Mouse (Mus musculus) forebrain, embryonic 14.5 days (tissue): ENCODE measurements at regions not wholly inside any gene's neighbourhood (a gene's known extent, or its start where the extent isn't known, plus 50 kb on each side); places are given as distances from the start of the nearest gene placed in this dataset.
"Not testable (repeated sequence)": the region's sequence is repeated elsewhere in the genome, so short reads cannot be mapped to it uniquely, and the experiment has no call there.

Experiments
- ATAC-seq: fragments of 200-750 bp; cut with Nextera tagmentation; 2 replicates; pipeline ENCODE4 v1.8.0; 2017; ENCODE audit warnings: mild to moderate bottlenecking, moderate library complexity
- DNase-seq: peaks from one replicate; pipeline ENCODE4 v3.0.0-alpha.2; 2015; ENCODE audit warnings: low spot score
- H3K27ac ChIP-seq: fragments of 300-500 bp; sonication (generic); 2 replicates; pipeline ENCODE4 v1.5.1; 2014; ENCODE audit warnings: low read depth, mild to moderate bottlenecking, control low read depth, low read length, moderate library complexity
- H3K27me3 ChIP-seq: fragments of 300-500 bp; sonication (generic); replicated peaks from 2 replicates; pipeline ENCODE4 v1.6.1; 2014; ENCODE audit warnings: low read length, control low read depth, mixed read lengths; ENCODE audit not compliant: control insufficient read depth, insufficient read depth
- H3K36me3 ChIP-seq: fragments of 300-500 bp; sonication (generic); 2 replicates; pipeline ENCODE4 v1.6.1; 2014; ENCODE audit warnings: low read length, control low read depth; ENCODE audit not compliant: control insufficient read depth, insufficient read depth
- H3K4me1 ChIP-seq: fragments of 300-500 bp; sonication (generic); 2 replicates; pipeline ENCODE4 v1.6.1; 2014; ENCODE audit warnings: antibody characterized with exemption, low read length, control low read depth; ENCODE audit not compliant: control insufficient read depth, insufficient read depth
- H3K4me2 ChIP-seq: fragments of 300-500 bp; sonication (generic); 2 replicates; pipeline ENCODE4 v1.6.1; 2014; ENCODE audit warnings: mild to moderate bottlenecking, control low read depth, low read length
- H3K4me3 ChIP-seq: fragments of 300-500 bp; sonication (generic); 2 replicates; pipeline ENCODE4 v1.5.1; 2014; ENCODE audit warnings: low read depth, low read length, control low read depth
- H3K9ac ChIP-seq: fragments of 300-500 bp; sonication (generic); 2 replicates; pipeline ENCODE4 v1.6.1; 2014; ENCODE audit warnings: mild to moderate bottlenecking, low read length, control low read depth, moderate library complexity
- H3K9me3 ChIP-seq: fragments of 300-500 bp; sonication (generic); replicated peaks from 2 replicates; pipeline ENCODE4 v1.6.1; 2016; ENCODE audit warnings: low read length, control low read depth, mixed read lengths; ENCODE audit not compliant: control insufficient read depth
- WGBS: fragments of 180-500 bp; shearing (Covaris S2); extraction: QIAGEN DNeasy Blood & Tissue Kit; methylation state at CpG from one replicate; pipeline ENCODE4 v1.1.7; 2014; 5-methylcytosine and 5-hydroxymethylcytosine counted together

- DNase-seq (peak; percentile 1), ATAC-seq (no peak)
- Histone ChIP-seq H3K27me3 (no peaks in the 10 kb centered on the region), H3K9me3 (no peaks in the 10 kb centered on the region), H3K4me2 (no peak overlapping the region), H3K4me3 (no peak overlapping the region), H3K9ac (no peak overlapping the region), H3K4me1 (no peaks in the 10 kb centered on the region), H3K36me3 (no peaks in the 10 kb centered on the region), H3K27ac (no peak overlapping the region)
- 81% methylated on average over 1 of the region's 1 CpGs for WGBS
Observed at GRCm38 (mm10) chr1:17450715-17451114, 695.0 kb downstream of the Crisp4 start.

- H3K4me1 ChIP-seq, result no peaks in the 10 kb centered on the region
- no peaks in the 10 kb centered on the region for H3K36me3 ChIP-seq
- H3K4me3 ChIP-seq, result no peak overlapping the region
- no peak for DNase-seq
- no peaks in the 10 kb centered on the region for H3K27me3 ChIP-seq
- H3K27ac ChIP-seq, result no peak overlapping the region
- no peak for ATAC-seq
- H3K4me2 ChIP-seq, result no peak overlapping the region
- H3K9me3 ChIP-seq, result no peaks in the 10 kb centered on the region
- H3K9ac ChIP-seq, result no peak overlapping the region
Observed at GRCm38 (mm10) chr1:17450295-17450694, 695.4 kb downstream of the Crisp4 start.

- Histone ChIP-seq H3K4me1 (no peaks in the 10 kb centered on the region), H3K4me2 (no peak overlapping the region), H3K9me3 (no peaks in the 10 kb centered on the region), H3K4me3 (no peak overlapping the region), H3K36me3 (no peaks in the 10 kb centered on the region), H3K9ac (no peak overlapping the region), H3K27me3 (no peaks in the 10 kb centered on the region), H3K27ac (no peak overlapping the region)
- ATAC-seq (no peak), DNase-seq (no peak)
- 78% methylated on average over 1 of the region's 1 CpGs for WGBS
Observed at GRCm38 (mm10) chr1:17449291-17449690, 696.4 kb downstream of the Crisp4 start.

GRCm38 (mm10) chr1:17434064-17434463, 711.6 kb downstream of the Crisp4 start:
- not testable (repeated sequence) for H3K27me3 ChIP-seq, H3K4me3 ChIP-seq, ATAC-seq, H3K9ac ChIP-seq, H3K27ac ChIP-seq, H3K4me1 ChIP-seq, DNase-seq, H3K9me3 ChIP-seq, H3K4me2 ChIP-seq, H3K36me3 ChIP-seq
- 86% methylated on average over 5 of the region's 5 CpGs for WGBS

GRCm38 (mm10) chr1:17415958-17416357, 729.7 kb downstream of the Crisp4 start:
- Histone ChIP-seq H3K27ac (no peak overlapping the region), H3K9ac (no peak overlapping the region), H3K9me3 (no peaks in the 10 kb centered on the region), H3K4me1 (no peaks in the 10 kb centered on the region), H3K4me3 (no peak overlapping the region), H3K36me3 (no peaks in the 10 kb centered on the region), H3K27me3 (no peaks in the 10 kb centered on the region), H3K4me2 (no peak overlapping the region)
- DNase-seq, result peak; percentile 14
- 3% methylated on average over 3 of the region's 3 CpGs for WGBS
- no peak for ATAC-seq

- H3K4me3 ChIP-seq, result no peak overlapping the region
- no peaks in the 10 kb centered on the region for H3K27me3 ChIP-seq
- H3K27ac ChIP-seq, result no peak overlapping the region
- 90% methylated on average over 9 of the region's 9 CpGs for WGBS
- H3K9ac ChIP-seq, result no peak overlapping the region
- ATAC-seq (no peak), DNase-seq (no peak)
- no peaks in the 10 kb centered on the region for H3K9me3 ChIP-seq
- H3K36me3 ChIP-seq, result no peaks in the 10 kb centered on the region
- H3K4me2 ChIP-seq, result no peak overlapping the region
- H3K4me1 ChIP-seq, result no peaks in the 10 kb centered on the region
Observed at GRCm38 (mm10) chr1:17394893-17395292, 750.8 kb downstream of the Crisp4 start.

- DNase-seq, result no peak
- Histone ChIP-seq H3K4me2 (no peak overlapping the region), H3K36me3 (no peaks in the 10 kb centered on the region), H3K9me3 (no peaks in the 10 kb centered on the region), H3K4me3 (no peak overlapping the region), H3K27ac (no peak overlapping the region), H3K4me1 (no peaks in the 10 kb centered on the region), H3K27me3 (no peaks in the 10 kb centered on the region), H3K9ac (no peak overlapping the region)
- ATAC-seq, result no peak
- 88% methylated on average over 2 of the region's 2 CpGs for WGBS
Observed at GRCm38 (mm10) chr1:17392114-17392819, 753.4 kb downstream of the Crisp4 start.

- H3K4me2 ChIP-seq, result no peak overlapping the region
- H3K4me3 ChIP-seq, result no peak overlapping the region
- no peak overlapping the region for H3K9ac ChIP-seq
- no peaks in the 10 kb centered on the region for H3K4me1 ChIP-seq
- WGBS, result 80% methylated on average over 2 of the region's 2 CpGs
- H3K27me3 ChIP-seq, result no peaks in the 10 kb centered on the region
- ATAC-seq (no peak), DNase-seq (no peak)
- H3K9me3 ChIP-seq, result no peaks in the 10 kb centered on the region
- no peak overlapping the region for H3K27ac ChIP-seq
- H3K36me3 ChIP-seq, result no peaks in the 10 kb centered on the region
Observed at GRCm38 (mm10) chr1:17377562-17377961, 768.1 kb downstream of the Crisp4 start.

GRCm38 (mm10) chr1:17348271-17348670, 797.4 kb downstream of the Crisp4 start:
- H3K4me2 ChIP-seq, result no peak overlapping the region
- no peaks in the 10 kb centered on the region for H3K36me3 ChIP-seq
- H3K4me3 ChIP-seq, result no peak overlapping the region
- no peaks in the 10 kb centered on the region for H3K9me3 ChIP-seq
- H3K9ac ChIP-seq, result no peak overlapping the region
- no peak for DNase-seq
- no peaks in the 10 kb centered on the region for H3K4me1 ChIP-seq
- H3K27me3 ChIP-seq, result no peaks in the 10 kb centered on the region
- H3K27ac ChIP-seq, result no peak overlapping the region
- no peak for ATAC-seq
- WGBS, result 88% methylated on average over 1 of the region's 1 CpGs
